ENCODE assay signal across 20 mouse cellular contexts in the genomic region with DNA sequence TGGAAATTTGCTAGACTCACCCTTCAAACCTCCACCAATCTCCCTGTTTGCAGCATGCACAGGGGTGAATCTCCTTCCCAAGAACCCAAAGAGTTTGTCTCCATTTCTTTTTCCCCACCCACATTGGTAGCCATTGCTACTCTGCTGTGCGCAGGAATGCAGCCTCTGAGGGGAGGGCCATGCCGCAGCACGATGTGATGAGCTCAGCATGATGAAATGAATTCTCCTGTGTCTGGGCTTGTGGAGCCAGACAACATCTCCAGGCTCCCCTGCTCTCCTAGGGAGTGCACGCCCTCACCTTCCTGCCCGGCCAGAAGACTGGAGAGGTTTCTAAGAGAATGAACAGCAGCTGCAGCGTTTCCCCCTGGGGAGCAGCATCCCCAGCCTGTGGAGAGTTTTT.
DNase-seq lines count a peak whose midpoint lies in the region; ATAC-seq and TF ChIP-seq lines count a peak whose summit lies in the region.
"Had no signal": no experiment of that assay in that cellular context is flagged by ENCODE, and none has a peak within 500 bp of the region (broad histone marks: within the 10 kb centered on the region; RNA-seq: fewer than 3 reads in every experiment).

No protein-coding gene starts in this region.

- H3K36me3 ChIP-seq in forebrain, embryonic 11.5 days (ENCODE audit: control insufficient read depth, insufficient read depth, low read length), result no peaks in the 10 kb centered on the region
- no peaks in the 10 kb centered on the region for H3K36me3 ChIP-seq in forebrain, postnatal 0 days (ENCODE audit: insufficient read depth)
- no peaks in the 10 kb centered on the region for H3K36me3 ChIP-seq in embryonic facial prominence, embryonic 14.5 days (ENCODE audit: control insufficient read depth, insufficient read depth, low read length)
- H3K36me3 ChIP-seq: forebrain, embryonic 15.5 days; heart, embryonic 13.5 days; midbrain, embryonic 12.5 days had no signal

- no peak for TF ChIP-seq CTCF in forebrain, postnatal 0 days (IDR thresholded peaks at IDR 0.05; ENCODE audit: low read depth)

- 13% methylated on average over 6 of the region's 6 CpGs for WGBS in forebrain, embryonic 11.5 days
- WGBS in forebrain, postnatal 0 days, result 17% methylated on average over 6 of the region's 6 CpGs
- WGBS in embryonic facial prominence, embryonic 14.5 days, result 11% methylated on average over 6 of the region's 6 CpGs

- no peak for DNase-seq in forebrain, embryonic 11.5 days (ENCODE audit: low spot score)
- no peak for DNase-seq in forebrain, postnatal 0 days
- DNase-seq in retina, embryonic 14.5 days (ENCODE audit: low spot score), result peak; percentile 27
- DNase-seq in retina, postnatal 1 day, result no peak
- peak; percentile 25 for DNase-seq in embryonic facial prominence, embryonic 14.5 days (ENCODE audit: low spot score)
- DNase-seq in cerebellum, postnatal 10 days, result no peak
- no peak for DNase-seq in ovary, postnatal 36 days (ENCODE audit: low spot score)
- no peak for DNase-seq in B cell, adult 2 months
- DNase-seq: cerebellum, postnatal 36 days; heart, postnatal 36 days; kidney, postnatal 4 days; lung, adult 18-20 months; lung, postnatal 36 days; right cerebral cortex, postnatal 4 days; thymus, postnatal 4 days had no signal

- H3K9ac ChIP-seq in forebrain, embryonic 11.5 days (ENCODE audit: low read length), result no peak overlapping the region
- no peak overlapping the region for H3K9ac ChIP-seq in forebrain, postnatal 0 days
- no peak overlapping the region for H3K9ac ChIP-seq in embryonic facial prominence, embryonic 14.5 days (ENCODE audit: low read depth, low read length)
- H3K9ac ChIP-seq: forebrain, embryonic 15.5 days; heart, embryonic 13.5 days; midbrain, embryonic 12.5 days had no signal

- no peak overlapping the region for H3K4me3 ChIP-seq in forebrain, embryonic 11.5 days (ENCODE audit: low read depth, low read length)
- no peak overlapping the region for H3K4me3 ChIP-seq in forebrain, postnatal 0 days (ENCODE audit: low read depth, low read length)
- H3K4me3 ChIP-seq in embryonic facial prominence, embryonic 14.5 days (ENCODE audit: low read depth, low read length), result no peak overlapping the region
- H3K4me3 ChIP-seq: forebrain, embryonic 15.5 days; heart, embryonic 13.5 days; midbrain, embryonic 12.5 days had no signal

- H3K27me3 ChIP-seq in forebrain, embryonic 11.5 days (ENCODE audit: control insufficient read depth, insufficient read depth, low read length), result no peaks in the 10 kb centered on the region
- no peaks in the 10 kb centered on the region for H3K27me3 ChIP-seq in forebrain, postnatal 0 days (ENCODE audit: insufficient read depth, low read length)
- H3K27me3 ChIP-seq in embryonic facial prominence, embryonic 14.5 days (replicated peaks; ENCODE audit: control insufficient read depth, insufficient read depth, low read length), result no peaks in the 10 kb centered on the region
- H3K27me3 ChIP-seq: CH12.LX; forebrain, embryonic 15.5 days; heart, embryonic 13.5 days; midbrain, embryonic 12.5 days had no signal

- no peak overlapping the region for H3K4me2 ChIP-seq in forebrain, embryonic 11.5 days (ENCODE audit: low read depth, low read length, severe bottlenecking)
- H3K4me2 ChIP-seq in forebrain, postnatal 0 days (ENCODE audit: low read depth), result no peak overlapping the region
- H3K4me2 ChIP-seq in embryonic facial prominence, embryonic 14.5 days (ENCODE audit: low read depth, low read length), result no peak overlapping the region
- H3K4me2 ChIP-seq: forebrain, embryonic 15.5 days; heart, embryonic 13.5 days; midbrain, embryonic 12.5 days had no signal

- ATAC-seq in forebrain, embryonic 11.5 days (replicated peaks; ENCODE audit: low FRiP score), result 0 out of 2 replicates have a peak, but pooled peaks have one; percentile 21
- no peak for ATAC-seq in forebrain, postnatal 0 days
- ATAC-seq in embryonic facial prominence, embryonic 14.5 days (ENCODE audit: low read depth), result no peak; the same call in 1 of the 2 replicates
- ATAC-seq: forebrain, embryonic 15.5 days; inflammation-experienced regulatory T-cells, adult 6 months had no signal

- no peak overlapping the region for H3K27ac ChIP-seq in forebrain, embryonic 11.5 days (ENCODE audit: low read depth, low read length)
- H3K27ac ChIP-seq in forebrain, postnatal 0 days (ENCODE audit: low read depth, low read length), result no peak overlapping the region
- H3K27ac ChIP-seq in embryonic facial prominence, embryonic 14.5 days (replicated peaks; ENCODE audit: low read depth, low read length), result no peak overlapping the region
- H3K27ac ChIP-seq: forebrain, embryonic 15.5 days; heart, embryonic 13.5 days; midbrain, embryonic 12.5 days had no signal

- no peaks in the 10 kb centered on the region for H3K4me1 ChIP-seq in forebrain, embryonic 11.5 days (replicated peaks; ENCODE audit: control insufficient read depth, insufficient read depth, low read length)
- H3K4me1 ChIP-seq in forebrain, postnatal 0 days (ENCODE audit: insufficient read depth), result no peaks in the 10 kb centered on the region; the same call in 1 of the 2 replicates
- H3K4me1 ChIP-seq in embryonic facial prominence, embryonic 14.5 days (ENCODE audit: control insufficient read depth, insufficient read depth, low read length), result no peaks in the 10 kb centered on the region
- H3K4me1 ChIP-seq: heart, embryonic 13.5 days had no signal

- H3K9me3 ChIP-seq in forebrain, embryonic 11.5 days (ENCODE audit: control insufficient read depth, low read length), result no peaks in the 10 kb centered on the region
- H3K9me3 ChIP-seq in forebrain, postnatal 0 days (ENCODE audit: low read length), result no peaks in the 10 kb centered on the region
- H3K9me3 ChIP-seq in embryonic facial prominence, embryonic 14.5 days (ENCODE audit: control insufficient read depth, low read length), result no peaks in the 10 kb centered on the region
- H3K9me3 ChIP-seq: forebrain, embryonic 15.5 days; heart, embryonic 13.5 days; midbrain, embryonic 12.5 days had no signal

Comparison
In these comparisons a context has a peak if more than half of its experiments do, and no peak if none do; other contexts are left out.
1. DNase-seq: peak in retina, embryonic 14.5 days (single experiment) and embryonic facial prominence, embryonic 14.5 days (single experiment); none in forebrain, embryonic 11.5 days (single experiment), forebrain, postnatal 0 days (single experiment), retina, postnatal 1 day (single experiment), cerebellum, postnatal 10 days (0 of 2), ovary, postnatal 36 days (single experiment) and B cell, adult 2 months (0 of 2).